Mouse (Mus musculus) lung, postnatal 0 days (tissue): ENCODE measurements around the gene Cstf3. TPM values are rescaled to one million over a fixed set of nuclear protein-coding genes. Genes with fewer than 3 reads are reported as not detected.
A peak's percentile ranks its signal among the peaks of the same experiment; 100 is the strongest.

ENCODE experiments used
- ATAC-seq: fragments of 200-750 bp; cut with Nextera tagmentation; 2 replicates; pipeline ENCODE4 v1.8.0; 2017; ENCODE audit warnings: moderate library complexity
- DNase-seq: peaks from one replicate; pipeline ENCODE4 v3.0.0-alpha.2; 2016; ENCODE audit warnings: low spot score
- H3K27ac ChIP-seq: fragments of 300-500 bp; sonication (generic); 2 replicates; pipeline ENCODE4 v1.5.1; 2014; ENCODE audit warnings: antibody characterized with exemption, mild to moderate bottlenecking, low read length, mixed read lengths
- H3K27me3 ChIP-seq: fragments of 300-500 bp; sonication (generic); replicated peaks from 2 replicates; pipeline ENCODE4 v1.6.1; 2014; ENCODE audit warnings: low read length, mixed read lengths; ENCODE audit not compliant: insufficient read depth
- H3K36me3 ChIP-seq: fragments of 300-500 bp; sonication (generic); 2 replicates; pipeline ENCODE4 v1.6.1; 2014; ENCODE audit warnings: low read length, mixed read lengths; ENCODE audit not compliant: insufficient read depth
- H3K4me1 ChIP-seq: fragments of 300-500 bp; sonication (generic); 2 replicates; pipeline ENCODE4 v1.6.1; 2014; ENCODE audit warnings: antibody characterized with exemption, low read depth, low read length, mixed read lengths; ENCODE audit not compliant: insufficient read depth
- H3K4me2 ChIP-seq: fragments of 300-500 bp; sonication (generic); replicated peaks from 2 replicates; pipeline ENCODE4 v1.6.1; 2014; ENCODE audit warnings: low read depth, mild to moderate bottlenecking, low read length, moderate library complexity, mixed read lengths
- H3K4me3 ChIP-seq: fragments of 300-500 bp; sonication (generic); 2 replicates; pipeline ENCODE4 v1.5.1; 2014; ENCODE audit warnings: low read depth, low read length
- H3K9ac ChIP-seq: fragments of 300-500 bp; sonication (generic); replicated peaks from 2 replicates; pipeline ENCODE4 v1.6.1; 2014; ENCODE audit warnings: low read depth, mild to moderate bottlenecking
- H3K9me3 ChIP-seq: fragments of 300-500 bp; sonication (generic); 2 replicates; pipeline ENCODE4 v1.6.1; 2016; ENCODE audit warnings: low read length, mixed read lengths
- CTCF ChIP-seq: IDR thresholded peaks from 2 replicates; pipeline ENCODE4 v1.5.1; 2016; ENCODE audit warnings: antibody characterized with exemption, mild to moderate bottlenecking
- EP300 ChIP-seq: IDR thresholded peaks from 2 replicates; pipeline ENCODE4 v1.6.1; 2016; ENCODE audit warnings: antibody characterized with exemption, mild to moderate bottlenecking, control low read depth
- WGBS: fragments of 180-500 bp; shearing (Covaris S2); extraction: QIAGEN DNeasy Blood & Tissue Kit; methylation state at CpG from one replicate; pipeline ENCODE4 v1.1.7; 2014; 5-methylcytosine and 5-hydroxymethylcytosine counted together
- polyA plus RNA-seq: library from polyadenylated mRNA; unstranded; fragments of >200 nt; fragmentation: Nextera tagmentation; extraction: Ambion mirVana; gene quantifications from 2 replicates; pipeline ENCODE4 v1.2.1, GENCODE M21; 2015

Cstf3 gene
- polyA plus RNA-seq, 1 experiment from 2014 or later: 31.5 TPM

GRCm38 (mm10) chr2:104712486-104712809 lies 122.1 kb downstream of the Cstf3 start:
- no peaks in the 10 kb centered on the region for H3K4me1 ChIP-seq
- H3K36me3 ChIP-seq: no peaks in the 10 kb centered on the region
- H3K4me3 ChIP-seq: peak overlapping the region; percentile 91
- no peak; the same call in 1 of the 2 replicates for ATAC-seq
- H3K27me3 ChIP-seq: no peaks in the 10 kb centered on the region
- H3K27ac ChIP-seq: no peak overlapping the region
- H3K9ac ChIP-seq: peak overlapping the region; percentile 50
- H3K9me3 ChIP-seq: no peaks in the 10 kb centered on the region
- H3K4me2 ChIP-seq: peak overlapping the region; percentile 81
- no peak for DNase-seq
- WGBS: under 1% methylated on average over 7 of the region's 7 CpGs
- no peak for TF ChIP-seq CTCF
- TF ChIP-seq EP300: no peak

GRCm38 (mm10) chr2:104714254-104714691 lies 124.0 kb downstream of the Cstf3 start:
- 40% methylated on average over 15 of the region's 15 CpGs for WGBS
- Histone ChIP-seq H3K9me3 (no peaks in the 10 kb centered on the region), H3K9ac (no peak overlapping the region), H3K4me2 (no peak overlapping the region), H3K4me3 (no peak overlapping the region), H3K36me3 (no peaks in the 10 kb centered on the region), H3K4me1 (no peaks in the 10 kb centered on the region), H3K27ac (no peak overlapping the region), H3K27me3 (no peaks in the 10 kb centered on the region)
- DNase-seq (no peak), ATAC-seq (no peak)
- no peak for TF ChIP-seq CTCF
- no peak for TF ChIP-seq EP300

Other genes with a start within 250 kb of the Cstf3 start
- 0.69 and 0.79 TPM in 2 replicates for gene D430041D05Rik, start 179.5 kb upstream of the Cstf3 start, polyA plus RNA-seq
- 17.5 and 18.4 TPM in 2 replicates for gene Hipk3, start 96.1 kb upstream of the Cstf3 start, polyA plus RNA-seq
- gene Tcp11l1, start 121.6 kb downstream of the Cstf3 start, polyA plus RNA-seq: 12.5 and 12.9 TPM in 2 replicates
- gene Pin1rt1, start 125.9 kb downstream of the Cstf3 start, polyA plus RNA-seq: not detected in 2 replicates
- gene Depdc7, start 152.4 kb downstream of the Cstf3 start, polyA plus RNA-seq: 2.2 and 2.7 TPM in 2 replicates
- 3.3 and 3.7 TPM in 2 replicates for gene Qser1, start 226.2 kb downstream of the Cstf3 start, polyA plus RNA-seq